Mouse (Mus musculus) layer of hippocampus, postnatal 14 days (tissue): Measurements from ENCODE around the gene Rptor. TPM values are rescaled to one million over a fixed set of nuclear protein-coding genes. Genes with fewer than 3 reads are reported as not detected.

Experiments
- DNase-seq, 2 experiments: peaks; one replicate each; pipeline ENCODE4 v3.0.0; 2021 to 2022; ENCODE audit warnings: low spot score in 2 of 2, mixed read lengths in 1 of 2
- total RNA-seq, 2 experiments: library from RNA; stranded (reverse); gene quantifications; 2 replicates each; pipeline ENCODE4 v1.2.3; 2021

Gene Rptor
- total RNA-seq, 2 experiments from 2014 or later, result 53.4 to 54.1 TPM

- DNase-seq, result no peak
Measured at GRCm38 (mm10) chr11:119897041-119897440, 294.3 kb downstream of the Rptor start.

- no peak for DNase-seq
Measured at GRCm38 (mm10) chr11:119898976-119899375, 296.3 kb downstream of the Rptor start.

- no peak for DNase-seq
Measured at GRCm38 (mm10) chr11:119901174-119901573, 298.5 kb downstream of the Rptor start.

GRCm38 (mm10) chr11:119902891-119903290 is 300.2 kb downstream of the Rptor start:
- DNase-seq, result no peak

- peak; percentile 78 to 86 for DNase-seq
Measured at GRCm38 (mm10) chr11:119904621-119905286, 302.0 kb downstream of the Rptor start.

GRCm38 (mm10) chr11:119905794-119906193 is 303.1 kb downstream of the Rptor start:
- no peak for DNase-seq

- DNase-seq, result no peak
Measured at GRCm38 (mm10) chr11:119907006-119907650, 304.4 kb downstream of the Rptor start.

GRCm38 (mm10) chr11:119907711-119908110 is 305.0 kb downstream of the Rptor start:
- no peak for DNase-seq

GRCm38 (mm10) chr11:119909436-119909835 is 306.7 kb downstream of the Rptor start:
- DNase-seq, result peak; percentile 79 to 80

GRCm38 (mm10) chr11:119912845-119913244 is 310.1 kb downstream of the Rptor start:
- DNase-seq, result no peak

- DNase-seq, result peak; percentile 89 to 90
Measured at GRCm38 (mm10) chr11:119913291-119913934, 310.7 kb downstream of the Rptor start, which contains the start of gene Chmp6. Chmp6 (plus strand) TSS chr11:119913441.

GRCm38 (mm10) chr11:119913935-119914314 is 311.2 kb downstream of the Rptor start:
- DNase-seq, result no peak

- no peak for DNase-seq
Measured at GRCm38 (mm10) chr11:119914381-119914780, 311.7 kb downstream of the Rptor start.

GRCm38 (mm10) chr11:119915666-119916065 is 313.0 kb downstream of the Rptor start:
- no peak for DNase-seq

GRCm38 (mm10) chr11:119916102-119916790 is 313.5 kb downstream of the Rptor start:
- no peak for DNase-seq

- no peak for DNase-seq
Measured at GRCm38 (mm10) chr11:119916834-119917469, 314.2 kb downstream of the Rptor start.

- DNase-seq, result no peak
Measured at GRCm38 (mm10) chr11:119918521-119918920, 315.8 kb downstream of the Rptor start.

GRCm38 (mm10) chr11:119919432-119919831 is 316.7 kb downstream of the Rptor start:
- DNase-seq, result no peak

- DNase-seq, result peak; percentile 72
Measured at GRCm38 (mm10) chr11:119919897-119920296, 317.2 kb downstream of the Rptor start.

GRCm38 (mm10) chr11:119920668-119921067 is 318.0 kb downstream of the Rptor start:
- no peak for DNase-seq

- no peak for DNase-seq
Measured at GRCm38 (mm10) chr11:119925176-119925575, 322.5 kb downstream of the Rptor start.
